Mouse (Mus musculus): ENCODE measurements around the gene Pitpnm1. TPM values are rescaled to one million over a fixed set of nuclear protein-coding genes. Genes with fewer than 3 reads are reported as not detected.
A peak's percentile ranks its signal among the peaks of the same experiment; 100 is the strongest.

Pitpnm1 gene
- total RNA-seq, 2 experiments from 2014 or later, result 192 to 214 TPM

GRCm38 (mm10) chr19:4094348-4094747, 5.5 kb upstream of the Pitpnm1 start:
- DNase-seq (ENCODE audit: low spot score in 2 of 2), result no peak

GRCm38 (mm10) chr19:4094774-4095303, 5.0 kb upstream of the Pitpnm1 start:
- no peak for DNase-seq (ENCODE audit: low spot score in 2 of 2)

DNA sequence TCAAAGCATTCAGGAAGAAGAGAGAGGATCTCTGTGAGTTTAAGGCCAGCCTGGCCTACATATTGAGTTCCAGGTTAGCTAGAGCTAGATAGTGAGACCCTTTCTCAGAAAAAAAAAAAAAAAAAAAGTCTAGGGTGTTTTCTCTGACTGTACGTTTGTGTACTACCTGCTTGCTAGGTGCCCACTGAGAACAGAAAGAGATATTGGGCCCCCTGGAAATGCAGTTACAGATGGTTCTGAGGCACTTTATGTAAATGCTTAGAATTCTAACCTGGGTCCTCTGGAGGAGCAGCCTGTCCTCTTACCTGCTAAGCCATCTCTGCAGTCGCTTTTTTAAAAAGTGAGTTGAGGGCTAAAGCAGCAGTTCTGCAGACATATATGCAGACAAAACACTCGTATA, 4.0 kb upstream of the Pitpnm1 start:
- DNase-seq (ENCODE audit: low spot score in 2 of 2), result no peak

DNA sequence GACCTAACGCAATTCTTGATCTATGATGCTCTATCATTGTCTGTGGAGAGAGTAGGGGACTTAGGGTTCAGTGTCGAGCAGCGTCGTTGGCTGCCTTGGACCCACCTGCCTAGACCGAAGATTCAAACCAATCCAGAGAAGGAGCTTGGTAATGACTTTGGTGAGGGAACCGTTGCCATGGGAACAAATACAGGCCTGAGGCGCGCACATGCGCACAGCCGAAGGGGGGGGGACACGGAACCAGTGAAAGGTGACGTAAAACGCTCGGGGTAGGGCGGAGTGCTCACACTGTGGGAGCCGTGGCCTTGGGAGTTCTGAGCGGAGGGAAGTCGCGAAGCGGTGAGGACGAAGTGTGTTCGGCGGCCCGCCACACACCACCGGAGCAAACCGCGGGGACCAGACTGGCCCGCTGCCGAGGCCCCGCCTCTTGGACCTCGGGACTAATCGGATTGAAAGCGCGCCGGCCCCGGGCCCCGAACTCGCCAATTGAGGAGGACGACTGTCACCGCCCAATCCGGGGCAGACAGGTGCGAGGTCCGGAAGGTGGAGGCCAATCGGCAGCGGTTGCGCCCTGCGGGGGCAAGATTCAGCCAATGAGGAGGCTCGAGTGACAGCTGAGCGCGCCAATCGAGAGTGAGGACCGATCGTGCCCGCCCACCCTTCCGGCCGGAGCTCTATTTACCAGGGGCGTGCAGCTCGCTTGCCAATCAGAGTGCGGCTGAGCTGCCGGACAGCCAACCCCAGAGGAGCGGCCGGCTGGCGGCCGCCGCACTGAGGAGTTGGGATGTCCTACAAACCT, 3.0 kb upstream of the Pitpnm1 start, which contains the start of gene Cdk2ap2:
Cdk2ap2 (plus strand) TSS at position 541 of the 799 bp plus-strand sequence.
- peak; percentile 99 to 100 for DNase-seq (ENCODE audit: low spot score in 2 of 2)

GRCm38 (mm10) chr19:4097441-4097825, 2.4 kb upstream of the Pitpnm1 start:
- no peak for DNase-seq (ENCODE audit: low spot score in 2 of 2)

DNA sequence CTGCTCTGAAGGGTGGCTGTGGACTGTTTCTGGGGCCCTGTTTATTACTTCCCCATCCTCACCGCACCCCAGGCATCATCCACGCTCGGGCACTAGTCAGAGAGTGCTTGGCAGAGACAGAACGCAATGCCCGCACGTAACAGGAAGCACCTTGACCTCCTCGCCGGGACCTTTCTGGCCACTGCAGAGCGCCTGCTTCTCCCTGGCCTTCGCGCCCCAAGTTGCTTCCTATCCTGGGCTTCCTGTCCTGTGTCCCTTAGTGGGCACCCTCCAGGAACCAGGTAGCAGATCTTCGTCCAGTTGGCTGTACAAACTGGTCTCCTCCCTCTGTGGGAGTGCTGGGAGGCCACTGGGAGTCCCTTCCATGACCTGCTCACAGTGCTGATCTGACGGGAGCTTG, 1.4 kb upstream of the Pitpnm1 start:
- DNase-seq (ENCODE audit: low spot score in 2 of 2), result no peak

DNA sequence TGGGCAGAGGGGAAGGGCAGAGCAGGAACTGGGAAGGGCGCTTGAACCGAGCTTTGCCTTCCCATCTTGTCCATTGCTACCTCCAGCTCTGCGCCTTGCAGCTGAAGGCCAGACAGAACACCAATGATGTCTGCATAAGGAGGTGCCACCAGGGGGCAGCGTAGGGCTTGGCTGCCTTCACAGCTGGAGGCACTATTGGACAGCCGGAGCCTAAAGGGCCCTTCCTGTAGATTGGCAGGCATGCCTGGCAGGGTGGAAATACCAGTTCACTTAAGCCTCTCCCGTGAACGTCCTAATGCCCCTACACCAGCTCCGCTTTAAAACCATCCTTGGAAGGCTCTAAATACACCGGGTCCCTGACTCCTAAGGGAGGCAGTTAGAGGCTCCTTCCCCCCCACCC, 742 bp upstream of the Pitpnm1 start:
- peak; percentile 86 to 90 for DNase-seq (ENCODE audit: low spot score in 2 of 2)

GRCm38 (mm10) chr19:4100718-4101261, 992 bp downstream of the Pitpnm1 start:
- DNase-seq (ENCODE audit: low spot score in 2 of 2), result peak; percentile 54 to 62

DNA sequence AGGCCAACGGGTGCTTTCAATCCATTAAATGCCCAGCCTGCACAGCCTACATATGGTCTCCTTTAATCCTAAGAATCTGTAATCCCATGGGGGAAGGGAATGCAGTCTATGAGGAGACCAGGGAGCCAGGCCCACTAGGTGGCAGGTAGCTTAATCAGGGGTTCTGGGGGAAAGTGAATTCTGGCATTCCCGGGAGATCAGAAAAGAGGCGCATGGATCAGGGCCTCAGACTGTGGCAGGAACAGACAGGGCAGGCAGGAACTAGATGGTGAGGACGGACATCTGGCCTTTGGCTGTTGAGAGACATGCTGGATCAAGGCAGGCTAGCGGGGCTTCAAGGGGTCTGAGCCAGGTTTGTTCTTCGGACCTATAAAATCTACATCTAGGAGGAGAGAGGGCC, 1.7 kb downstream of the Pitpnm1 start:
- no peak for DNase-seq (ENCODE audit: low spot score in 2 of 2)

GRCm38 (mm10) chr19:4102049-4102448, 2.3 kb downstream of the Pitpnm1 start:
- DNase-seq (ENCODE audit: low spot score in 2 of 2), result no peak

- DNase-seq (ENCODE audit: low spot score in 2 of 2), result no peak
Observed at GRCm38 (mm10) chr19:4102626-4103025, 2.8 kb downstream of the Pitpnm1 start.

- no peak for DNase-seq (ENCODE audit: low spot score in 2 of 2)
Observed at GRCm38 (mm10) chr19:4103294-4103693, 3.5 kb downstream of the Pitpnm1 start.

- DNase-seq (ENCODE audit: low spot score in 2 of 2), result no peak
Observed at GRCm38 (mm10) chr19:4103792-4104191, 4.0 kb downstream of the Pitpnm1 start.

DNA sequence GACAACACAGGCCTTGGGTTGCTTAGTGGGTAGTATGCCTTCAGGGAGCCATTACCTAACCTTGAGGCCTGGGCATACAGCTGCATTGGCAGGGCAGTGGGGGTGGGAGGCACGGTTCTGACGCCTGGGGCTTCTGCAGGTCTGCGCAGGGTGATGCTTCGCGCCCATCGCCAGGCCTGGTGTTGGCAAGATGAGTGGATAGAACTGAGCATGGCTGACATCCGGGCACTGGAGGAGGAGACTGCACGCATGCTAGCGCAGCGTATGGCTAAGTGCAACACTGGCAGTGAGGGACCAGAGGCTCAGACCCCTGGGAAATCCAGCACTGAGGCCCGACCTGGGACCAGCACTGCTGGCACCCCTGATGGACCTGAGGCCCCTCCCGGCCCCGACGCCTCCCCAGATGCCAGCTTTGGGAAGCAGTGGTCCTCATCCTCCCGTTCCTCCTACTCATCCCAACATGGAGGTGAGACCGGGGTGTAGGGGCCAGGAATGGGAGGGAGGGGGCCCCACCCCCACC, 4.9 kb downstream of the Pitpnm1 start:
- DNase-seq (ENCODE audit: low spot score in 2 of 2), result no peak

DNA sequence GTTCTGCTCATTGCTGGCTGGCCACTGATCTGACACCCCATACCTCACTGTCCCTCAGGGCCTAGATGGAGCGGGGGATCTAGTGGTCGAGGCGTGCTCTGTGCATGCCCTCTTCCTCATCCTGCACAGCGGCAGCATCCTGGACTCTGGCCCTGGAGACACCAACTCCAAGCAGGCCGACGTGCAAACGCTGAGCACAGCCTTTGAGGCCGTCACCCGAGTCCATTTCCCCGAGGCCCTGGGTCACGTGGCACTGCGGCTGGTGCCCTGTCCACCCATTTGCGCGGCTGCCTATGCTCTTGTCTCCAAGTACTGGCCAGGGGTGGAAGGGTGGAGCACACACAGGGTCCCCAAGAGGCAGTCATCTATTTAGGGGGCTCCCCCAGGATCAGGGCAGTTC, 6.9 kb downstream of the Pitpnm1 start:
- no peak for DNase-seq (ENCODE audit: low spot score in 2 of 2)

GRCm38 (mm10) chr19:4108535-4108934, 8.7 kb downstream of the Pitpnm1 start:
- DNase-seq (ENCODE audit: low spot score in 2 of 2), result no peak

- no peak for DNase-seq (ENCODE audit: low spot score in 2 of 2)
Observed at GRCm38 (mm10) chr19:4112063-4112960, 12.5 kb downstream of the Pitpnm1 start.

DNA sequence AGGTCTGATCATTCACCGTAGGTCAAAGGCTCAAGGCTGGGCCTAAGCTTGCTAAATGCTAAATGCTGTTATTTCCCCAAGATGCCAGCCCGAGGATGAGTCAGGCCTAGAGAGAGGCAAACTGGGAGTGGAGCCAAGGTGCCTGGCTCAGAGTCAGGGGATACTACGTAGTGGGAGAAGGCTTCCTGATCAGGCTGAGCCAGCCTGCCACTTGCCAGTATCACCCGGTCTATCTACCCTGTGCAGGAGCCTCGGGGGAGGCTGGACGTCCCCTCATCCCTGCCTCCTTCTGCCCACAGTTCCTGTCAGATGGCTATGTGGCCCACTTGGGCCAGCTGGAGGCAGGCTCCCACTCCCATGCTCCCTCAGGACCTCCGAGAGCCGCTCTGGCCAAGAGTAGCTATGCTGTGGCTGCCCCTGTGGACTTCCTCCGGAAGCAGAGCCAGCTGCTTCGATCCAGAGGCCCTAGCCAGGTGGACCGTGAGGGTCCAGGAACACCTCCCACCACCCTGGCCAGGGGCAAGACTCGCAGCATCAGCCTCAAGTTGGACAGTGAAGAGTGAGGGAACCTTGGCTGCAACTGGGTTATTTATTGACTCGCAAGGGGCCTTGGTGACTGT, 13.5 kb downstream of the Pitpnm1 start:
- DNase-seq (ENCODE audit: low spot score in 2 of 2), result peak; percentile 56 to 64

- no peak for DNase-seq (ENCODE audit: low spot score in 2 of 2)
Observed at GRCm38 (mm10) chr19:4113806-4114230, 14.0 kb downstream of the Pitpnm1 start.

GRCm38 (mm10) chr19:4114551-4114950, 14.8 kb downstream of the Pitpnm1 start:
- DNase-seq (ENCODE audit: low spot score in 2 of 2), result no peak

- DNase-seq (ENCODE audit: low spot score in 2 of 2), result no peak
Observed at GRCm38 (mm10) chr19:4115144-4115543, 15.3 kb downstream of the Pitpnm1 start.
